Mouse (Mus musculus) mature B cell (primary cell): ENCODE measurements around the gene Cmss1.

Source experiments
- in situ Hi-C: fragments of 300-500 bp; cut with MboI; formaldehyde crosslinking; loops from 2 replicates; pipeline ENCODE4 v1.14.3; 2019

The Cmss1 gene

GRCm38 (mm10) chr16:57560185-57560584 lies 46.5 kb downstream of the Cmss1 start:
- in situ Hi-C loops = no loop called here

- in situ Hi-C loops = no loop called here
Observed at GRCm38 (mm10) chr16:57558258-57558657, 48.4 kb downstream of the Cmss1 start.

GRCm38 (mm10) chr16:57556244-57556643 lies 50.4 kb downstream of the Cmss1 start:
- in situ Hi-C loops = no loop called here

- in situ Hi-C loops = no loop called here
Observed at GRCm38 (mm10) chr16:57555667-57556066, 51.0 kb downstream of the Cmss1 start.

- in situ Hi-C loops = no loop called here
Observed at GRCm38 (mm10) chr16:57554886-57555400, 51.7 kb downstream of the Cmss1 start.

GRCm38 (mm10) chr16:57553235-57553634 lies 53.4 kb downstream of the Cmss1 start:
- in situ Hi-C loops = no loop called here

GRCm38 (mm10) chr16:57552709-57553108 lies 54.0 kb downstream of the Cmss1 start:
- in situ Hi-C loops = no loop called here

GRCm38 (mm10) chr16:57551617-57552016 lies 55.0 kb downstream of the Cmss1 start:
- in situ Hi-C loops = no loop called here

- in situ Hi-C loops = no loop called here
Observed at GRCm38 (mm10) chr16:57550817-57551216, 55.8 kb downstream of the Cmss1 start.

- in situ Hi-C loops = no loop called here
Observed at GRCm38 (mm10) chr16:57550088-57550487, 56.6 kb downstream of the Cmss1 start.

- in situ Hi-C loops = no loop called here
Observed at GRCm38 (mm10) chr16:57549061-57550037, 57.3 kb downstream of the Cmss1 start.

GRCm38 (mm10) chr16:57548608-57549007 lies 58.1 kb downstream of the Cmss1 start:
- in situ Hi-C loops = no loop called here

GRCm38 (mm10) chr16:57546355-57546754 lies 60.3 kb downstream of the Cmss1 start:
- in situ Hi-C loops = no loop called here

- in situ Hi-C loops = no loop called here
Observed at GRCm38 (mm10) chr16:57544441-57544840, 62.2 kb downstream of the Cmss1 start.

- in situ Hi-C loops = no loop called here
Observed at GRCm38 (mm10) chr16:57543243-57543642, 63.4 kb downstream of the Cmss1 start.

GRCm38 (mm10) chr16:57536511-57536910 lies 70.2 kb downstream of the Cmss1 start:
- in situ Hi-C loops = no loop called here

- in situ Hi-C loops = no loop called here
Observed at GRCm38 (mm10) chr16:57534811-57535210, 71.9 kb downstream of the Cmss1 start.

- in situ Hi-C loops = no loop called here
Observed at GRCm38 (mm10) chr16:57534365-57534764, 72.3 kb downstream of the Cmss1 start.

- in situ Hi-C loops = no loop called here
Observed at GRCm38 (mm10) chr16:57532081-57532493, 74.6 kb downstream of the Cmss1 start.

- in situ Hi-C loops = no loop called here
Observed at GRCm38 (mm10) chr16:57530547-57530946, 76.1 kb downstream of the Cmss1 start.

- in situ Hi-C loops = no loop called here
Observed at GRCm38 (mm10) chr16:57528457-57528856, 78.2 kb downstream of the Cmss1 start.

GRCm38 (mm10) chr16:57526893-57527292 lies 79.8 kb downstream of the Cmss1 start:
- in situ Hi-C loops = no loop called here

- in situ Hi-C loops = no loop called here
Observed at GRCm38 (mm10) chr16:57525476-57525875, 81.2 kb downstream of the Cmss1 start.
